Mouse (Mus musculus): ENCODE data around the gene Fbxo39. TPM values are rescaled to one million over a fixed set of nuclear protein-coding genes. Genes with fewer than 3 reads are reported as not detected.
A peak's percentile ranks its signal among the peaks of the same experiment; 100 is the strongest.

Fbxo39 gene
- total RNA-seq, 2 experiments from 2014 or later, result not detected

DNA sequence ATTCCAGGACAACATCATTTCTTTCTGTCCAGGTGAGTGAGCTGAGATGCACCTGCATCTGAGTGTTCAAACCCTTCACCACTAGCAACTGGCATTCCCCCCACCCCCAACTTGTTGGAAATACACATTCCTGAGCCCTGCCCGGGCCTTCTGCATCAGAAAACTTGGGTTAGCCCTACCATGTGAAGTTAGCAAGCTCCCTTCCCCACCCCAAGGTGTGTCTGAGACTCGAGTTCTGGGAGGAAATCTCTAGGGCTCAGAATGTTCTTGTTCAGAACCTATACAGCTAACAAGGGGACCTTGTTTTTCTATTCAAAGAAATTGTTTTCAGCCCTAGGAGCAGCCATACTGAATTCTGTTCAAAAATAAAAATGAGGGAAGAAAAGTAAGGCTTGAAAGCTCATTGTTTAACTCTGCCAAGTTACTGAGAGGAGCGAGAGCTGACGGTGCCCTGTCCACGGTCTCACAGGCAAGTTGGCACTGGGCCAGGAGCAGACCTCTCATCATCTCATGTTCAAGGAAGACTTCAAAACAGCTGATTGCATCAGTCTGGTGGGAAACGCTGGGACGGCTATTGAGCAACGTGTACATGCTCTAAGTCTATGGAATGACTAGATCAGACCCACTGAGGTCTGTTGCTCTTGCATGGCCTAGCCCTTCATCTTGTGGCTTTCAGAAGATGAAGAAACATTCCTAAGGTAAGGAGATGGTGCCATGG is 49.4 kb downstream of the Fbxo39 start:
- DNase-seq, result peak; percentile 35

DNA sequence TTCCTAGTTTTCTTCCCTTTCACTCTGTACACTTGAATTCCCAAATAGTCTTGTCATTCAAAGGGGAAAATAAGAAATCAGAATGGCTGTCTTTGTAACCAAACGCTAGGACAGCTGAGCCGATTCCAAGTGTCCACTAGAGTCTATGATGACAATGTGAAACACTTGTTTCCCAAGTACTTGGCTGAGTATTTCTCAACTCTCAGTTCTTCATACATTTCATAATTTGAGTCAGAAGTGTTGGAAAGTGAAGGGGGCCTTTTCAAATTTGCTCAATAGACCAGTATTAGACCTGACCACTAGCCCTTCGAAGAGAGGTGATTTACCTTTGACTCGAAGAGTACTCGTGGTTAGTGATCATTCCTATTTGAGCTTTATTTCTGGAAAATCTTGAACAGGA is 50.3 kb downstream of the Fbxo39 start:
- no peak for DNase-seq

DNA sequence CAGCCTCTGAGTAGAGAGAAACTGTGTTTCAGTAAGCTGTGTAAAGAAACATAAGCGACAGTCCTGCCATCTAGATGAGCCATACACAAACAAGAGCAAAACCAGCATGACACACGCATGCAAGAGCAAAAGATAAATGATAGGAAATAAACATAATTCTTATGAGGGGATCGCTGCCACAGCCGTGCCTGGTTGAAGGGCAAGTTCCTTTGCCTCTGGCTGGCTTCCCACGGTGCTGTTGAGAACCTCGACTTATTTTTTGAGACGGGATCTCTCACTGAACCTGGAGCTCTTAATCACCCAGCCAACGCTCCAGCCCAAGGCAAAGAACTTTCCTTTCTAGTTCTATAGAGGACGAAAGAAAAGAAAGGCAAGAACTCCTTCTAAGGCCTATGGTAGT is 51.9 kb downstream of the Fbxo39 start:
- peak; percentile 50 for DNase-seq

DNA sequence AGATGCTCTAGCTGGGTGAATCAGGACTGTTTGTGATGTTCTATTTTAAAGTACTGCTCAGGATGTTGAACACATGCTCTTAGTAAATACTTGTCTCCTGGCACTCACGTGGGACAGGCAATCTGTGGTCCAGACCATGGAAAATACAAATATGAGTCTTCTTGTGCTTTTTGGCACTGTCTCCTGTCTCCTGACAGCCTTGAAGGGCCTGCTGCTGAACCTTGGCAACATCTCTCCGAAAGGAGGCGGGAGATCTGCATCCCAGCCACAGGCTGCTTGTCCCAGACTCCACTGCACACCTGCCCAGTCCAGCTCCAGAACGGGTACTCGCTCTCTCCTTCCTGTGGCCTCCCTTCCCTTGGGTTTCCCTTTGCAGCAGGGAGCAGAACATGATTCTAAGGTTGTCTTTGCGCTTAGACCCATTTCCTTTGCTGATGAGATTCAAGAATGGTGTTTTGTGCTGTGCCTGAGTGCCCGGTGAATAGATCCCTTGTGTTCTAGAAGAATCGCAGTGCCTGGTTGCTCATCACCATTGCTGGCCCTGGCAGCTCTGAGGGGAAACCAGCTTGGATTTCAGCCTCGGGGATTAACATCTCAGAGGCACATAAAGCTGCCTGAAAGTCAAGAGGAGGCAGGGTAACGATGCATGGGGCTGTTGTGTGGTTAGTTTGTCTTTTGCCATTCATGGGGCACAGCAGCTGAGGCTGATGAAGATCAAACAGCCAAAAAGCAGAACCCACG is 53.9 kb downstream of the Fbxo39 start:
- DNase-seq, result no peak

Other genes with a start within 250 kb of the Fbxo39 start
- 1 to 10 TPM; 1.4 to 1.5 TPM for gene Pitpnm3, start 178.7 kb upstream of the Fbxo39 start, total RNA-seq (2021)
- gene Gm43951, start 107.6 kb upstream of the Fbxo39 start, total RNA-seq (2021), result 1 to 10 TPM in 1 of 2 experiments, under 1 TPM in 1; 0.57 to 1.2 TPM
- gene 4933427D14Rik, start 107.0 kb upstream of the Fbxo39 start, total RNA-seq (2021), result 10 to 100 TPM in 1 of 2 experiments, 1 to 10 TPM in 1; 6.1 to 10.9 TPM
- 10 to 100 TPM; 61.5 to 64.0 TPM for gene Txndc17, start 106.9 kb upstream of the Fbxo39 start, total RNA-seq (2021)
- 10 to 100 TPM; 12.3 to 14.4 TPM for gene Med31, start 98.9 kb upstream of the Fbxo39 start, total RNA-seq (2021)
- gene Slc13a5, start 47.2 kb upstream of the Fbxo39 start, total RNA-seq (2021), result 1 to 10 TPM in 1 of 2 experiments, under 1 TPM in 1; 0.15 to 1.4 TPM
- 10 to 100 TPM; 13.3 to 16.8 TPM for gene Xaf1, start 12.8 kb upstream of the Fbxo39 start, total RNA-seq (2021)
- gene Tekt1, start 48.0 kb downstream of the Fbxo39 start, total RNA-seq (2021), result under 1 TPM in 1 of 2 experiments, not detected in 1; 0.21 TPM
- gene Smtnl2, start 97.3 kb downstream of the Fbxo39 start, total RNA-seq (2021), result 10 to 100 TPM in 1 of 2 experiments, 1 to 10 TPM in 1; 6.6 to 14.7 TPM
- 1 to 10 TPM; 2.7 to 3.5 TPM for gene Ggt6, start 121.1 kb downstream of the Fbxo39 start, total RNA-seq (2021)
- gene Mybbp1a, start 126.9 kb downstream of the Fbxo39 start, total RNA-seq (2021), result 10 to 100 TPM; 77.5 to 84.6 TPM
- gene Spns2, start 175.5 kb downstream of the Fbxo39 start, total RNA-seq (2021), result 10 to 100 TPM; 11.6 to 11.7 TPM
- gene Spns3, start 236.1 kb downstream of the Fbxo39 start, total RNA-seq (2021), result under 1 TPM; 0.21 to 0.55 TPM